Mouse (Mus musculus) limb, embryonic 12.5 days (tissue): Measurements from ENCODE around the gene Kirrel. TPM values are rescaled to one million over a fixed set of nuclear protein-coding genes. Genes with fewer than 3 reads are reported as not detected.

Experiments
- ATAC-seq: fragments of 200-750 bp; cut with Nextera tagmentation; 2 replicates; pipeline ENCODE4 v1.8.0; 2017; ENCODE audit warnings: low read depth, moderate TSS enrichment; ENCODE audit not compliant: insufficient number of reproducible peaks, insufficient read depth, low FRiP score, low TSS enrichment
- H3K27ac ChIP-seq: fragments of 300-500 bp; sonication (generic); 2 replicates; pipeline ENCODE4 v1.5.1; 2016; ENCODE audit warnings: mild to moderate bottlenecking, moderate library complexity
- H3K27me3 ChIP-seq: fragments of 300-500 bp; sonication (generic); 2 replicates; pipeline ENCODE4 v1.6.1; 2016; ENCODE audit warnings: mild to moderate bottlenecking, moderate library complexity
- H3K36me3 ChIP-seq: fragments of 300-500 bp; sonication (generic); 2 replicates; pipeline ENCODE4 v1.6.1; 2016; ENCODE audit warnings: mild to moderate bottlenecking, moderate library complexity
- H3K4me1 ChIP-seq: fragments of 300-500 bp; sonication (generic); replicated peaks from 2 replicates; pipeline ENCODE4 v1.6.1; 2016
- H3K4me2 ChIP-seq: fragments of 300-500 bp; sonication (generic); 2 replicates; pipeline ENCODE4 v1.6.1; 2016; ENCODE audit warnings: mild to moderate bottlenecking, moderate library complexity
- H3K4me3 ChIP-seq: fragments of 300-500 bp; sonication (generic); replicated peaks from 2 replicates; pipeline ENCODE4 v1.5.1; 2016; ENCODE audit warnings: mild to moderate bottlenecking
- H3K9ac ChIP-seq: fragments of 300-500 bp; sonication (generic); replicated peaks from 2 replicates; pipeline ENCODE4 v1.6.1; 2016; ENCODE audit warnings: mild to moderate bottlenecking, moderate library complexity
- H3K9me3 ChIP-seq: fragments of 300-500 bp; sonication (generic); 2 replicates; pipeline ENCODE4 v1.6.1; 2016; ENCODE audit warnings: mild to moderate bottlenecking, moderate library complexity
- WGBS: fragments of 180-500 bp; shearing (Covaris S2); methylation state at CpG from one replicate; pipeline ENCODE4 v1.1.7; 2016; 5-methylcytosine and 5-hydroxymethylcytosine counted together
- polyA plus RNA-seq: library from polyadenylated mRNA; unstranded; fragments of >200 nt; fragmentation: Nextera tagmentation; extraction: Ambion mirVana; gene quantifications from 2 replicates; pipeline ENCODE4 v1.2.1, GENCODE M21; 2016

The Kirrel gene
- polyA plus RNA-seq, 1 experiment from 2014 or later = 17.5 TPM

GRCm38 (mm10) chr3:87076899-87077298 is 97.6 kb downstream of the Kirrel start:
- peaks cover 28% of the 10 kb centered on the region for H3K36me3 ChIP-seq
- H3K9me3 ChIP-seq = no peaks in the 10 kb centered on the region
- no peak for ATAC-seq
- no peak overlapping the region for H3K27ac ChIP-seq
- H3K4me3 ChIP-seq = no peak overlapping the region
- H3K27me3 ChIP-seq = no peaks in the 10 kb centered on the region
- H3K4me1 ChIP-seq = peaks cover 13% of the 10 kb centered on the region; the same call in 1 of the 2 replicates
- WGBS = 80% methylated on average over 5 of the region's 5 CpGs
- no peak overlapping the region for H3K4me2 ChIP-seq
- H3K9ac ChIP-seq = no peak overlapping the region

GRCm38 (mm10) chr3:87076161-87076560 is 98.4 kb downstream of the Kirrel start:
- ATAC-seq = no peak
- Histone ChIP-seq H3K27me3 (no peaks in the 10 kb centered on the region), H3K27ac (no peak overlapping the region), H3K9ac (no peak overlapping the region), H3K4me3 (no peak overlapping the region), H3K4me2 (no peak overlapping the region), H3K36me3 (peaks cover 21% of the 10 kb centered on the region), H3K4me1 (peaks cover 13% of the 10 kb centered on the region; the same call in 1 of the 2 replicates), H3K9me3 (no peaks in the 10 kb centered on the region)
- 89% methylated on average over 7 of the region's 7 CpGs for WGBS

- H3K4me2 ChIP-seq = no peak overlapping the region
- peaks cover 13% of the 10 kb centered on the region; the same call in 1 of the 2 replicates for H3K4me1 ChIP-seq
- H3K27me3 ChIP-seq = no peaks in the 10 kb centered on the region
- H3K4me3 ChIP-seq = no peak overlapping the region
- no peak overlapping the region for H3K9ac ChIP-seq
- H3K27ac ChIP-seq = 0 out of 2 replicates have a peak overlapping the region, but pooled peaks have one; percentile 4
- WGBS = 42% methylated on average over 13 of the region's 13 CpGs
- no peaks in the 10 kb centered on the region for H3K36me3 ChIP-seq
- ATAC-seq = no peak
- H3K9me3 ChIP-seq = no peaks in the 10 kb centered on the region
Measured at GRCm38 (mm10) chr3:87072612-87073515, 101.7 kb downstream of the Kirrel start.

- no peak overlapping the region for H3K9ac ChIP-seq
- no peak overlapping the region for H3K4me3 ChIP-seq
- no peaks in the 10 kb centered on the region for H3K9me3 ChIP-seq
- WGBS = 71% methylated on average over 3 of the region's 3 CpGs
- ATAC-seq = no peak
- H3K27me3 ChIP-seq = no peaks in the 10 kb centered on the region
- no peak overlapping the region for H3K4me2 ChIP-seq
- H3K36me3 ChIP-seq = no peaks in the 10 kb centered on the region
- peaks cover 13% of the 10 kb centered on the region; the same call in 1 of the 2 replicates for H3K4me1 ChIP-seq
- H3K27ac ChIP-seq = no peak overlapping the region
Measured at GRCm38 (mm10) chr3:87072191-87072590, 102.4 kb downstream of the Kirrel start.

GRCm38 (mm10) chr3:87067396-87067975 is 107.1 kb downstream of the Kirrel start:
- Histone ChIP-seq H3K36me3 (no peaks in the 10 kb centered on the region), H3K4me1 (no peaks in the 10 kb centered on the region), H3K27me3 (no peaks in the 10 kb centered on the region), H3K27ac (no peak overlapping the region), H3K9me3 (no peaks in the 10 kb centered on the region), H3K9ac (no peak overlapping the region), H3K4me3 (no peak overlapping the region), H3K4me2 (no peak overlapping the region)
- ATAC-seq = no peak
- 87% methylated on average over 8 of the region's 8 CpGs for WGBS

GRCm38 (mm10) chr3:87053939-87054338 is 120.6 kb downstream of the Kirrel start:
- H3K4me1 ChIP-seq = no peaks in the 10 kb centered on the region
- no peak overlapping the region for H3K27ac ChIP-seq
- no peak overlapping the region for H3K4me3 ChIP-seq
- no peaks in the 10 kb centered on the region for H3K27me3 ChIP-seq
- 83% methylated on average over 1 of the region's 1 CpGs for WGBS
- H3K9me3 ChIP-seq = no peaks in the 10 kb centered on the region
- no peaks in the 10 kb centered on the region for H3K36me3 ChIP-seq
- no peak for ATAC-seq
- no peak overlapping the region for H3K4me2 ChIP-seq
- H3K9ac ChIP-seq = no peak overlapping the region

- no peak for ATAC-seq
- Histone ChIP-seq H3K27me3 (no peaks in the 10 kb centered on the region), H3K36me3 (no peaks in the 10 kb centered on the region), H3K9ac (no peak overlapping the region), H3K9me3 (no peaks in the 10 kb centered on the region), H3K27ac (no peak overlapping the region), H3K4me3 (no peak overlapping the region), H3K4me2 (no peak overlapping the region), H3K4me1 (no peaks in the 10 kb centered on the region)
- 89% methylated on average over 5 of the region's 5 CpGs for WGBS
Measured at GRCm38 (mm10) chr3:87047801-87048200, 126.7 kb downstream of the Kirrel start.

- H3K27me3 ChIP-seq = no peaks in the 10 kb centered on the region
Measured at GRCm38 (mm10) chr3:87041733-87042132, 132.8 kb downstream of the Kirrel start.

GRCm38 (mm10) chr3:87038500-87038899 is 136.0 kb downstream of the Kirrel start:
- Histone ChIP-seq H3K4me2 (no peak overlapping the region), H3K9ac (no peak overlapping the region), H3K27me3 (no peaks in the 10 kb centered on the region), H3K4me1 (no peaks in the 10 kb centered on the region), H3K36me3 (no peaks in the 10 kb centered on the region), H3K27ac (no peak overlapping the region), H3K9me3 (no peaks in the 10 kb centered on the region), H3K4me3 (no peak overlapping the region)
- WGBS = 88% methylated on average over 6 of the region's 6 CpGs
- no peak for ATAC-seq

More at GRCm38 (mm10) chr3:87041733-87042132, 132.8 kb downstream of the Kirrel start:
- 82% methylated on average over 2 of the region's 2 CpGs for WGBS
- no peaks in the 10 kb centered on the region for H3K9me3 ChIP-seq
- no peaks in the 10 kb centered on the region for H3K4me1 ChIP-seq
- H3K4me3 ChIP-seq = no peak overlapping the region
- H3K27ac ChIP-seq = no peak overlapping the region
- no peak for ATAC-seq
- no peak overlapping the region for H3K9ac ChIP-seq
- no peaks in the 10 kb centered on the region for H3K36me3 ChIP-seq
- H3K4me2 ChIP-seq = no peak overlapping the region

GRCm38 (mm10) chr3:87034061-87034460 is 140.5 kb downstream of the Kirrel start:
- no peak for ATAC-seq

GRCm38 (mm10) chr3:87033357-87033756 is 141.2 kb downstream of the Kirrel start:
- no peak overlapping the region for H3K4me2 ChIP-seq
- ATAC-seq = no peak
- H3K9ac ChIP-seq = no peak overlapping the region

More at GRCm38 (mm10) chr3:87034061-87034460, 140.5 kb downstream of the Kirrel start:
- 93% methylated on average over 3 of the region's 4 CpGs for WGBS
- H3K9me3 ChIP-seq = no peaks in the 10 kb centered on the region
- H3K4me1 ChIP-seq = no peaks in the 10 kb centered on the region
- H3K4me2 ChIP-seq = no peak overlapping the region
- no peak overlapping the region for H3K9ac ChIP-seq
- no peak overlapping the region for H3K4me3 ChIP-seq
- no peaks in the 10 kb centered on the region for H3K36me3 ChIP-seq
- no peak overlapping the region for H3K27ac ChIP-seq
- no peaks in the 10 kb centered on the region; the same call in 1 of the 2 replicates for H3K27me3 ChIP-seq

More at GRCm38 (mm10) chr3:87033357-87033756, 141.2 kb downstream of the Kirrel start:
- Histone ChIP-seq H3K4me3 (no peak overlapping the region), H3K36me3 (no peaks in the 10 kb centered on the region), H3K27me3 (no peaks in the 10 kb centered on the region; the same call in 1 of the 2 replicates), H3K27ac (no peak overlapping the region), H3K9me3 (no peaks in the 10 kb centered on the region), H3K4me1 (no peaks in the 10 kb centered on the region)
- 24% methylated on average over 8 of the region's 8 CpGs for WGBS
